Mouse (Mus musculus): ENCODE results near the gene Commd6. TPM values are rescaled to one million over a fixed set of nuclear protein-coding genes. Genes with fewer than 3 reads are reported as not detected.

The Commd6 gene
- polyA plus RNA-seq, 1 experiment, result 11.1 TPM

DNA sequence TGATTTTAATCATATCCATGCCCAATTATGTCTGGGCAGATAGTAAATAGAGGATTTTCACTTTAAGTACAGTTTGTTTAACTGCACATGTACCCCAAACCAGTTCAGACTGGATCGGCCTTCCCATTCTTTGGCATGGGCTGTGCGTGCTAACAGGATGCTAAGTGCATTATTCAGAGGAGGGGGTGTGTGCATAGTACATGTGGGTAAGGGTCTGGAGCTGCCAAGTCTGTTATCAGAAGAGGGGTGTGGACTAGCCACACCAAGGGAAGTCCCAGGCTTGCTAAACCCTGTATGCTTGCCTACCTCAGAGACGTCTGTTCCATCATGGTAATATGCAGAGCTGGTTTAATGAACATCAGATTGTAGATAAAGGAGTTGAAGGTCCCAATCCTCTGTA is 23.8 kb upstream of the Commd6 start:
- Histone ChIP-seq H3K27me3 (ENCODE audit: control insufficient read depth, insufficient read depth, low read length) (no peaks in the 10 kb centered on the region), H3K36me3 (ENCODE audit: control insufficient read depth, insufficient read depth, low read length) (no peaks in the 10 kb centered on the region; the same call in 1 of the 2 replicates), H3K4me3 (ENCODE audit: control insufficient read depth, low read depth, low read length) (no peak overlapping the region), H3K27ac (ENCODE audit: control insufficient read depth, insufficient read depth, low read depth, low read length) (no peak overlapping the region), H3K4me1 (ENCODE audit: control insufficient read depth, insufficient read depth, low read length) (no peaks in the 10 kb centered on the region)
- TF ChIP-seq CTCF (IDR thresholded peaks at IDR 0.05; ENCODE audit: control insufficient read depth, insufficient read depth, insufficient replicate concordance, low read depth, low read length) (no peak), POLR2A (IDR thresholded peaks at IDR 0.05; ENCODE audit: control insufficient read depth, low read depth, low read length) (no peak)

DNA sequence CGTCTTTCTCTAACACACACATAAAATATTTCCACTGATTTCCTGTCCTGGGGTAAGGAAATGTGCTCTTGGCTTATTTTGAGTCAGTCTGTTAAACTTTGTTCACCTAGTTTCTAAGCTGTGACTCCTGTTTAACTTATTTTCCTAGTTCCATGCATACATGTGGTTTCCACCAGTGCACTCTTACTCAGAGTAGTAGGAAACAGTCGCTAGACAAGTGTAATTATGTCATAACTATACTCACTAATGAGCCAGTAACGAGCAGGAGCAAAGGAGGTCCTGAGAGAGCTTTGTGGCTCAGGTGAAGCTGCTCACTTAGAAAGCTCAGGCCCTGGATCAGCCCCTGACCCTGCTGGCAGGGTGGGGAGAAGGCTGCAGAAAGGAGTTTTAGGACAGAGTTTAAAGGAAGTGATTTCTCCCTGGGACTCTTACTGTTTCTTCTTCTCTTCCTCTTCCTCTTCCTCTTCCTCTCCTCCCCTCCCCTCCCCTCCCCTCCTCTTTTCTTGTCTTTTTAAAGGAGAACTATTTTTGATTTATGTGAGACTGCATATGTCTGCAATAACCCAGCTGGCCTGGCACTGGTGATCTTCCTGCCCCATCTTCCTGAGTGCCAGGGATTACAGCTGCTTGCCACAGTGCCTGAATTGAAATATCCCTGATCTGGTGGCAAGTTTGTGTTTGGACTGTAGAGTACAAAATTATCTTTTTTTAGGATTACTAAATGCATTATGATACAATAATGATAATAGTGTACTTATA is 21.3 kb upstream of the Commd6 start:
- H3K27me3 ChIP-seq (ENCODE audit: control insufficient read depth, insufficient read depth, low read length), result no peaks in the 10 kb centered on the region

DNA sequence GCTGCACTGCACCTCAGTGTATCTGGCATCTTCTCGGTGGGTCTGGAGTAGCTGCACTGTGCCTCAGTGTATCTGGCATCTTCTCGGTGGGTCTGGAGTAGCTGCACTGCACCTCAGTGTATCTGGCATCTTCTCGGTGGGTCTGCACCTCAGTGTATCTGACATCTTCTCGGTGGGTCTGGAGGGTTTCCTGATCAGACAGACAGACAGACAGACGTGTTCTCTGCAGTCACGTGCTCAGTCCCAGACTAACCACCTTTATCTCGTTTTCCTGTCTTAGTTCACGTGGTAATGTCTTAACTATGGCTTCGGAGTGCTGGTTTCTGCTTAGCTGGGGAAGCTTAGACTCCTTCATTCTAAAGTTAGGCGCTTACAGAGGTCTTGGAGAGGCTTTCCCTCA is 15.8 kb upstream of the Commd6 start:
- Histone ChIP-seq H3K27me3 (ENCODE audit: control insufficient read depth, insufficient read depth, low read length) (no peaks in the 10 kb centered on the region), H3K36me3 (ENCODE audit: control insufficient read depth, insufficient read depth, low read length) (no peaks in the 10 kb centered on the region), H3K4me3 (ENCODE audit: control insufficient read depth, low read depth, low read length) (no peak overlapping the region), H3K27ac (ENCODE audit: control insufficient read depth, insufficient read depth, low read depth, low read length) (no peak overlapping the region), H3K4me1 (ENCODE audit: control insufficient read depth, insufficient read depth, low read length) (no peaks in the 10 kb centered on the region; the same call in 1 of the 2 replicates)
- TF ChIP-seq CTCF (IDR thresholded peaks at IDR 0.05; ENCODE audit: control insufficient read depth, insufficient read depth, insufficient replicate concordance, low read depth, low read length), result no peak
- TF ChIP-seq POLR2A (IDR thresholded peaks at IDR 0.05; ENCODE audit: control insufficient read depth, low read depth, low read length), result no peak

More for the DNA sequence above, 21.3 kb upstream of the Commd6 start:
- H3K27ac ChIP-seq (ENCODE audit: control insufficient read depth, insufficient read depth, low read depth, low read length), result no peak overlapping the region
- no peaks in the 10 kb centered on the region for H3K36me3 ChIP-seq (ENCODE audit: control insufficient read depth, insufficient read depth, low read length)
- no peak overlapping the region for H3K4me3 ChIP-seq (ENCODE audit: control insufficient read depth, low read depth, low read length)
- H3K4me1 ChIP-seq (ENCODE audit: control insufficient read depth, insufficient read depth, low read length), result no peaks in the 10 kb centered on the region
- no peak for TF ChIP-seq CTCF (IDR thresholded peaks at IDR 0.05; ENCODE audit: control insufficient read depth, insufficient read depth, insufficient replicate concordance, low read depth, low read length)
- TF ChIP-seq POLR2A (IDR thresholded peaks at IDR 0.05; ENCODE audit: control insufficient read depth, low read depth, low read length), result no peak

DNA sequence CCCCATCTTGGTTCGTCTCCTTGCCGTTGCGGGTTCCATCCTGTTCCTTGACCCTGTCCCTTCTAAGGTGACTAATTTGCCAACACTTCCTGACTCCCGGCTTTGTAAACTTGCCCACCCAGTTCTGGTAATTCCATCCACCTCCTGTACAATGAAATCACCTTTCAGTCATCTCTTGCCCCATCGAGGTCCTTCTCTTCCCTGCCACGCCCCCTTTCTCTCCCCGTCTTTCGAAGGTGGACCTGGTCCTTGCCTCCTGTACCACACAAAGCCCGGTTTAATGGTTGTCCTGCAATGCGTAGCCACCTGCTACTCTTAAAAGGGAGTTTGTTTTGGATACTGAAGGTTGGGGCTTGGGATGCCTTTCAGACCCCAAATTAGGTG is 14.0 kb upstream of the Commd6 start:
- Histone ChIP-seq H3K27ac (ENCODE audit: control insufficient read depth, insufficient read depth, low read depth, low read length) (peak overlapping the region; percentile 92; the same call in 1 of the 2 replicates), H3K4me1 (ENCODE audit: control insufficient read depth, insufficient read depth, low read length) (no peaks in the 10 kb centered on the region; the same call in 1 of the 2 replicates), H3K4me3 (ENCODE audit: control insufficient read depth, low read depth, low read length) (peak overlapping the region; percentile 90), H3K27me3 (ENCODE audit: control insufficient read depth, insufficient read depth, low read length) (no peaks in the 10 kb centered on the region), H3K36me3 (ENCODE audit: control insufficient read depth, insufficient read depth, low read length) (no peaks in the 10 kb centered on the region)
- TF ChIP-seq POLR2A (IDR thresholded peaks at IDR 0.05; ENCODE audit: control insufficient read depth, low read depth, low read length), result no peak
- no peak for TF ChIP-seq CTCF (IDR thresholded peaks at IDR 0.05; ENCODE audit: control insufficient read depth, insufficient read depth, insufficient replicate concordance, low read depth, low read length)

DNA sequence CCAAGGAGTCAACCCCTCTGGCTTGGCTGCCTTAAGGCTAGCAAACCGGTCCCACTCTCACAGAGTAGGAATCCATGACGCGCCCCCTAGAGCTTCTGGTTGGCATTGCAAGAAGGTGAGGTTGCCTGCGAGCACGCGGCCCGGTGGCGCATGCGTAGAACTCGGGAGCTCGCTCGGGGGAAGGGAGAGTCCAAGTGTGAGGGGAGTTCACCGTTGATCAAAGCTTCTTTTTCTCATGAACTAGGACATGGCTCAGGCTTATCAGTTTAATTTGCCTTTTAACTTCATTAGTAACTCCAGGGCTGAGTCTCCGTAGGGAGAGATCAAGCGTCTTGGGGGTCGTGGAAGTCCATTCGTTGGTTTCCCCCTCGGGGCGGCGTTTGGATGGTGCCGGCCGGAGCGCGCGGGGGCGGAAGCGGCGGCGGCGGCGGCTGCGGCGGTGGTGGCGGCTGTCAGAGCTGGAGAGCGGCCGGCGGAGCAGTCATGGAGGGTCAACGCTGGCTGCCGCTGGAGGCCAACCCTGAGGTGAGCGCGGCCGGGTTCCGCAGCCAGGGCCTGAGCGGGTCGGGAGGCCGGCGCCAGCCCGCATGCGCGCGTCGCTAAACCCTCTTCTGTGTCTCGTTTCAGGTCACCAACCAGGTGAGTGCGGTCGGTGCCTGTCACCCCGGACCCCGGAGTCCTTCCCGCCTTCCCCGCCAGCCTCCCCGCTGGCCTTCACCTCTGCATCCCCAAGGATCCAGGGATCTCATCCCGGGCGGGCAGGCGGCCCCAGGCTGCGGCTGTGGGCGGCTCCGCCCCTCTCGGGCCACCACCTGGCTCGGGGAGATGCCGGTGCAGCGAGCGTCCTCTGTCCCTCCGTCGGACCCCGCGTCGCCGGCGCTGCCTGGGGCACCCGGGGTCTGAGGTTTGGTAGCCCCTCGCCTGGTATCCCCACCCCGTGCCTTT is 13.4 kb upstream of the Commd6 start, which contains the start of gene Uchl3:
TSS of gene Uchl3 (plus strand) at position 387 of the 945 bp plus-strand sequence.
- H3K4me3 ChIP-seq (ENCODE audit: control insufficient read depth, low read depth, low read length), result peak within 1 kb of the TSS; percentile 90
- peak within 1 kb of the TSS; percentile 92 for H3K27ac ChIP-seq (ENCODE audit: control insufficient read depth, insufficient read depth, low read depth, low read length)
- TF ChIP-seq CTCF (IDR thresholded peaks at IDR 0.05; ENCODE audit: control insufficient read depth, insufficient read depth, insufficient replicate concordance, low read depth, low read length) (peak; percentile 99), POLR2A (IDR thresholded peaks at IDR 0.05; ENCODE audit: control insufficient read depth, low read depth, low read length) (no peak; the same call in none of the 2 replicates)
- no peaks in the 10 kb centered on the region; the same call in 1 of the 2 replicates for H3K4me1 ChIP-seq (ENCODE audit: control insufficient read depth, insufficient read depth, low read length)
- H3K36me3 ChIP-seq (ENCODE audit: control insufficient read depth, insufficient read depth, low read length), result no peaks in the 10 kb centered on the region
- no peaks in the 10 kb centered on the region for H3K27me3 ChIP-seq (ENCODE audit: control insufficient read depth, insufficient read depth, low read length)

DNA sequence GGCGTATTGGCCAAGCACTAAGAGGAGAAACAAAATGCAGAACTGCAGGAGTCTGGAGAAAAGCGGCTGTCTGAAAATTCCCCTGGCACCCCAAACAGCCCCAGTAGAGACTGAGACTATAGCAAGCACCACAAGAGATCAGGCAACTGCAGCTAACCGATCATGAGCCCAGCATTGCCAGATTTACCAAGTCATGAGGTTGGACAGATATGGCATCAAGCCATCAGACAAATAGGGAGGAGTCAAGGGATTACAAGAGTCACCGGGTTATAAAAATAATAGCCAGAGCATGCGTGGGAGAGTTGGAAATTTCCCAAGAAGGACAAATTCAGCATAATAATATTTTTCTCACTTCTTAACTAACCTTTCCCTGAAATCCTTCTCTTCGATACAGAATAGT is 12.1 kb upstream of the Commd6 start:
- no peak for TF ChIP-seq POLR2A (IDR thresholded peaks at IDR 0.05; ENCODE audit: control insufficient read depth, low read depth, low read length)
- TF ChIP-seq CTCF (IDR thresholded peaks at IDR 0.05; ENCODE audit: control insufficient read depth, insufficient read depth, insufficient replicate concordance, low read depth, low read length), result no peak
- H3K27me3 ChIP-seq (ENCODE audit: control insufficient read depth, insufficient read depth, low read length), result no peaks in the 10 kb centered on the region
- no peak overlapping the region for H3K4me3 ChIP-seq (ENCODE audit: control insufficient read depth, low read depth, low read length)
- H3K4me1 ChIP-seq (ENCODE audit: control insufficient read depth, insufficient read depth, low read length), result no peaks in the 10 kb centered on the region; the same call in 1 of the 2 replicates
- no peaks in the 10 kb centered on the region for H3K36me3 ChIP-seq (ENCODE audit: control insufficient read depth, insufficient read depth, low read length)
- no peak overlapping the region for H3K27ac ChIP-seq (ENCODE audit: control insufficient read depth, insufficient read depth, low read depth, low read length)

DNA sequence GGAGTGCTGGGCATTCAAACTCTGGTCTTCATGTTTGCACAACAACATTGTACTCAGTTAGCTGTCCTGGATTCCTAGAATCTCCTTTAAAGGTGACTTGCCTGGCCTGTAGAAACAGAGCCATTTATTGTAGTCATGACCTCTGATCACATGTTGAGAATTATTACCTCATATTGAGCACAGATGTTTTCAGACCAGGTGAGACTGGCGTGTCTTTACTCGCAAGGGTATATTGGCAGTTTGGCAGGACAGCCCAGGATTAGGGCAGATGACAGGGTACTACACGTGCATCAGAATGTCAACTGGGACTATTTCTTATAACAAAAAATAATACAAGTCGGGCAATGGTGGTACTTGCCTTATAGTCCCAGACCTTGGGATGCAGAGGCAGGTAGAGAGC is 10.1 kb upstream of the Commd6 start:
- no peak overlapping the region for H3K27ac ChIP-seq (ENCODE audit: control insufficient read depth, insufficient read depth, low read depth, low read length)
- no peak for TF ChIP-seq POLR2A (IDR thresholded peaks at IDR 0.05; ENCODE audit: control insufficient read depth, low read depth, low read length)
- no peak for TF ChIP-seq CTCF (IDR thresholded peaks at IDR 0.05; ENCODE audit: control insufficient read depth, insufficient read depth, insufficient replicate concordance, low read depth, low read length)
- no peaks in the 10 kb centered on the region for H3K27me3 ChIP-seq (ENCODE audit: control insufficient read depth, insufficient read depth, low read length)
- no peaks in the 10 kb centered on the region for H3K36me3 ChIP-seq (ENCODE audit: control insufficient read depth, insufficient read depth, low read length)
- H3K4me1 ChIP-seq (ENCODE audit: control insufficient read depth, insufficient read depth, low read length), result no peaks in the 10 kb centered on the region; the same call in 1 of the 2 replicates
- no peak overlapping the region for H3K4me3 ChIP-seq (ENCODE audit: control insufficient read depth, low read depth, low read length)
